8 mouse cellular contexts compared by ENCODE assay signal in the genomic region with DNA sequence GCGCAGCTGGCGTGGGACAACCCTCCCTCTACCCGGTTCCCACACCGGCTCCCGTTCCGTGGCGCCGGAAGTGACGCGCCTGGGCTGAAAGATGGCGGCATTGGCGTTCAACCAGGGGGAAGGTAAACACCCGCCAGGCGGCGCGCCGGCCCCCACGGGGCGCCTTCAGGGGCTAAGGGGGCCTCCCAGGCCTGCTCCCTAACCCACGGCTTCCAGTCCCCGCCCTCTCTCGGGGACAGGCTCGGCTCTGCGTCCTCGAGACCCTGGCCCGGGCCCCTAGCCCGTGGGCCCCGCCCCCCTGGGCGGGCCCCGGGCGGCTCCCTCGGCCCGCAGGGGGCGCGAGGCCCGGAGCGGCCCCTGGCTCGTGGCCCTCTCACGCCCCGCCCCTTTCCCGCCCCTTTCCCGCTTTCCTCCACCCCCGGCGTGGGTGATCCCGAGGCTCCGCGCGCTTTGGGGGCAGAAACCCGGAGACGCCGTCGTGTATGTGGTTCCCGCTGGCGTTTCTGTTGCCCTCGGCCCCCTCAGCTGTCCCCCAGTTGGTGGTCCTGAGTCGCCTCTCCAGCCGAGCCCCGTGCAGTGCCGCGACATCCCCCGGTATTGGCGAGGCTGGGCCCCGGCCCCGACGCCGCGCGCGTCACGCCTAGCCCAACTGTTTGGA. TPM values are rescaled to one million over a fixed set of nuclear protein-coding genes. Genes with fewer than 3 reads are reported as not detected.
A peak's percentile ranks its signal among the peaks of the same experiment; 100 is the strongest.
DNase-seq lines count a peak whose midpoint lies in the region; ATAC-seq and TF ChIP-seq lines count a peak whose summit lies in the region.

Gene Klhl15 (plus strand): TSS at position 68 of the 658 bp plus-strand sequence.

- peak within 1 kb of the TSS; percentile 76 for H3K4me3 ChIP-seq in bone marrow macrophage, adult 2 months (ENCODE audit: insufficient read depth, low read length)
- H3K4me3 ChIP-seq in embryonic facial prominence, embryonic 15.5 days (replicated peaks): peak within 1 kb of the TSS; percentile 63
- peak within 1 kb of the TSS; percentile 66 for H3K4me3 ChIP-seq in limb, embryonic 13.5 days
- peak within 1 kb of the TSS; percentile 71 for H3K4me3 ChIP-seq in midbrain, embryonic 15.5 days

- H3K4me2 ChIP-seq in embryonic facial prominence, embryonic 15.5 days (replicated peaks): peak within 1 kb of the TSS; percentile 50
- peak within 1 kb of the TSS; percentile 60 for H3K4me2 ChIP-seq in limb, embryonic 13.5 days (replicated peaks)
- H3K4me2 ChIP-seq in midbrain, embryonic 15.5 days: peak within 1 kb of the TSS; percentile 51

- TF ChIP-seq POLR2A in bone marrow macrophage, adult 2 months (IDR thresholded peaks at IDR 0.05; ENCODE audit: borderline replicate concordance, low read depth, low read length): no peak

- DNase-seq in B cell, adult 2 months: peak; percentile 88
- DNase-seq in heart, adult 9 months (ENCODE audit: low spot score in 2 of 2): peak; percentile 83 to 85
- DNase-seq in kidney, adult 9 months: peak; percentile 87
- DNase-seq in spleen, adult 18-20 months: peak; percentile 76

- H3K4me1 ChIP-seq in bone marrow macrophage, adult 2 months (ENCODE audit: control insufficient read depth, insufficient read depth, low read length): no peaks in the 10 kb centered on the region; the same call in 1 of the 2 replicates
- H3K4me1 ChIP-seq in embryonic facial prominence, embryonic 15.5 days: no peaks in the 10 kb centered on the region
- no peaks in the 10 kb centered on the region for H3K4me1 ChIP-seq in limb, embryonic 13.5 days
- no peaks in the 10 kb centered on the region for H3K4me1 ChIP-seq in midbrain, embryonic 15.5 days

- WGBS in embryonic facial prominence, embryonic 15.5 days: 7% methylated on average over 69 of the region's 70 CpGs
- 5% methylated on average over 39 of the region's 70 CpGs for WGBS in limb, embryonic 13.5 days
- 9% methylated on average over 49 of the region's 70 CpGs for WGBS in midbrain, embryonic 15.5 days

- peak within 1 kb of the TSS; percentile 56 for H3K9ac ChIP-seq in embryonic facial prominence, embryonic 15.5 days
- H3K9ac ChIP-seq in limb, embryonic 13.5 days: peak within 1 kb of the TSS; percentile 75
- peak within 1 kb of the TSS; percentile 71 for H3K9ac ChIP-seq in midbrain, embryonic 15.5 days

- H3K27ac ChIP-seq in bone marrow macrophage, adult 2 months (ENCODE audit: insufficient read depth, low read depth, low read length): peak within 1 kb of the TSS; percentile 87
- peak within 1 kb of the TSS; percentile 82 for H3K27ac ChIP-seq in embryonic facial prominence, embryonic 15.5 days (replicated peaks)
- peak within 1 kb of the TSS; percentile 79 for H3K27ac ChIP-seq in limb, embryonic 13.5 days
- peak within 1 kb of the TSS; percentile 91 for H3K27ac ChIP-seq in midbrain, embryonic 15.5 days

- H3K9me3 ChIP-seq in embryonic facial prominence, embryonic 15.5 days (replicated peaks): no peaks in the 10 kb centered on the region
- H3K9me3 ChIP-seq in limb, embryonic 13.5 days: no peaks in the 10 kb centered on the region
- H3K9me3 ChIP-seq in midbrain, embryonic 15.5 days: no peaks in the 10 kb centered on the region

- H3K27me3 ChIP-seq in embryonic facial prominence, embryonic 15.5 days: peaks cover 38% of the 10 kb centered on the region
- H3K27me3 ChIP-seq in limb, embryonic 13.5 days: peaks cover 52% of the 10 kb centered on the region
- peaks cover 53% of the 10 kb centered on the region for H3K27me3 ChIP-seq in midbrain, embryonic 15.5 days (replicated peaks)

- no peaks in the 10 kb centered on the region for H3K36me3 ChIP-seq in embryonic facial prominence, embryonic 15.5 days
- H3K36me3 ChIP-seq in limb, embryonic 13.5 days: no peaks in the 10 kb centered on the region
- no peaks in the 10 kb centered on the region for H3K36me3 ChIP-seq in midbrain, embryonic 15.5 days (replicated peaks)

- TF ChIP-seq CTCF in bone marrow macrophage, adult 2 months (IDR thresholded peaks at IDR 0.05; ENCODE audit: low read depth, low read length): no peak

- ATAC-seq in embryonic facial prominence, embryonic 15.5 days (ENCODE audit: insufficient number of reproducible peaks, low FRiP score, low TSS enrichment, low read depth): peak; percentile 96
- ATAC-seq in limb, embryonic 13.5 days (ENCODE audit: low FRiP score, low read depth): peak; percentile 97
- peak; percentile 94 for ATAC-seq in midbrain, embryonic 15.5 days (replicated peaks)

RNA-seq across cellular contexts. Expression of gene Klhl15, which starts in this region (rescaled TPM):
- polyA plus RNA-seq in bone marrow macrophage, adult 2 months (2012; ENCODE audit: insufficient read depth, insufficient read length, missing spikeins): 5.7 and 6.5 TPM in 2 replicates
- polyA plus RNA-seq in embryonic facial prominence, embryonic 15.5 days (2015; fragmentation: Nextera tagmentation; extraction: Ambion mirVana): 9.0 and 9.8 TPM in 2 replicates
- polyA plus RNA-seq in limb, embryonic 13.5 days (2015; fragmentation: Nextera tagmentation; extraction: Ambion mirVana): 9.1 and 9.2 TPM in 2 replicates
- polyA plus RNA-seq in midbrain, embryonic 15.5 days (2015; fragmentation: Nextera tagmentation; extraction: Ambion mirVana): 9.4 and 10.1 TPM in 2 replicates

Comparison
In these comparisons a context has a peak if more than half of its experiments do, and no peak if none do; other contexts are left out.
1. Peak in every context shown above with its lines: DNase-seq, ATAC-seq, H3K4me3 ChIP-seq and H3K27ac ChIP-seq.